Mouse (Mus musculus): ENCODE results near the gene Nr5a2. TPM values are rescaled to one million over a fixed set of nuclear protein-coding genes. Genes with fewer than 3 reads are reported as not detected.

Gene Nr5a2
- polyA plus RNA-seq, 1 experiment from 2014 or later: 3.6 TPM

DNA sequence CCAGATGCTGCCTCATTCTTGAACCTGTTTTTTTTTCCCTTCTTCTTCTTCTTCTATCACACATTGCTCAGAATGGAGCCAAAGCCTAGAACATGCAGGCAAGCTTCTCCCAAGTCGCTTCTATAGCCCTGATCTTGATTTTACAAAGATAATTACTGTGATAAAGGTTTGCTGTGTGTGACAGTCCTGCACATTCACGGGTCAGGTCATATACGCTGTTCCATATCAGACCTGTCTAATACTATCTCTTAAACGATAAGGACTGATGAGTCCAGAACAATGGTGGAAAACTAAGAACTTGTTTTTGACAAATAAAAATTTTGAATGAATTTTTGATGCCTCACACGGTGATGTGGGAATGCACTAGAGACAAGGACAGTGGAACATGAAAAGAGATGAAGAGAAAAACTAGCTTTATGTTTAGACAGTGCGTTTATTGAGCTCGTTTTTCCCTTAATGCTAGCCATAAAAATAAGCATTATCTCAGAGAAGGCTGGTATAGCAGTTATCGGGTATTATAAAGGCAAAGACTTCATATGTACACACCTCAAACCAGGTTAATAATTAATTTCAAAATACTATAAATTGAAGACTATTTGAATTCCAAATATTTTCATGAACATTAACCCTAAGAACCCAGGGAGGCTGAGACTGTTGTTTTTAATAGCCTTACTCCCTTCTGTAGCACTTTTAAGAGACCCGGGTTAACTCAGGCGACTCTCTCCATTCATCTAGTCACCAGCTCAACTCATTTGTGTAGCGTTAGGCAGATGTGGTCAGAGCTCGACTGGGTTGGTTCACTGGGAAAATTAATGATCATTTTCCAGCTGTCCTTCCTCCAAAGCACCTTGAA, 49.3 kb downstream of the Nr5a2 start:
- no peak for DNase-seq
- Histone ChIP-seq H3K4me3 (ENCODE audit: low read depth, low read length) (no peak overlapping the region), H3K36me3 (ENCODE audit: insufficient read depth) (no peaks in the 10 kb centered on the region), H3K9ac (no peak overlapping the region), H3K27ac (ENCODE audit: low read depth) (no peak overlapping the region), H3K27me3 (ENCODE audit: insufficient read depth, low read length) (no peaks in the 10 kb centered on the region), H3K4me1 (ENCODE audit: insufficient read depth) (no peaks in the 10 kb centered on the region), H3K9me3 (ENCODE audit: low read depth, low read length) (no peaks in the 10 kb centered on the region), H3K4me2 (no peak overlapping the region)
- no peak for TF ChIP-seq CTCF (IDR thresholded peaks at IDR 0.05; ENCODE audit: low read depth)
- WGBS: 55% methylated on average over 12 of the region's 12 CpGs
- ATAC-seq (ENCODE audit: insufficient read depth): no peak

DNA sequence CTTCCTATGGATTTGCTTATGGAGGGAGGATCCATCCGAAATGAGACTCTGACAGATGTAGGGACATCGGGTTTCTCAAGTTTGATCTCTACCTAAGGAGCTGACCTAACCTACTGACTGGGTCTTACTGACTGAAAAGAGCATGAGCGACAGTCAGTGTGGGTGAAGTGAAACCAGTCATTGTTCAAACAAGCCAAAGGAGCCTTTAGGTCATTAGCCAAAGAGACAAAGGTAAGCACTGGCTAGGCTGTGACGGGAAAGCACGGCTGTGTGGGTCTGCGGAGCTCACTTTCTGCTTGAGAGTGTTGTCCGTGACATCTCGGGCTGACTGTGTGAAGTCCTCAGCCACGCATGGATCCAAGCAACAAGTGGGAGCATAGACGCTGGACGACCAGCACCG, 50.1 kb downstream of the Nr5a2 start:
- 0 out of 2 replicates have a peak overlapping the region, but pooled peaks have one; percentile 7 for H3K4me2 ChIP-seq

DNA sequence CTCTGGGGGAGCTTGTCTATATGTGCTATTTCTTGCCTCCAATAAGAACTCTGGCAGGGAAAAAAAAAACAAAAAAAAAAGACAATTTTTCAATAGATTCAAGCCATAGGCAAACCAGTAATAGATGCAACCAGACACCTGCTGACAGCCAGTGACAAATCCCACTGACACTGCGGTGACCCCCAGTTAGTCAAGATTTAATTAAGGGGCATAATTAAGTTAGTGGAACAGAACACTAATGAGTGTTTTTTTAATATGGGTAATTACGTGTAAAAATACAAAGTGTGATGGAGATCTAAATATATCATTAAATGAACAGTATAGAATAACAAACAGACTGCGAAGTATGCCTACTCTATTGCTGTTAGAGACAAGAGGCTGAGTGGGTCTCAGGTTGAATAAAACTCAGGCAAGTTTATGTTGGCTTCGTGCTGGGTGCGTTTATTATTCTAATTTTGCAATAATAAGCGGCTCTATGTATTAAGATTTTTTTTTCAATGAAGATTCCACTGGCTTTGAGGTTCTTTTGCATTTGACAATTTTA, 50.7 kb downstream of the Nr5a2 start:
- Histone ChIP-seq H3K36me3 (ENCODE audit: insufficient read depth) (no peaks in the 10 kb centered on the region), H3K4me3 (ENCODE audit: low read depth, low read length) (no peak overlapping the region), H3K4me1 (ENCODE audit: insufficient read depth) (no peaks in the 10 kb centered on the region), H3K9me3 (ENCODE audit: low read depth, low read length) (no peaks in the 10 kb centered on the region), H3K27me3 (ENCODE audit: insufficient read depth, low read length) (no peaks in the 10 kb centered on the region), H3K9ac (no peak overlapping the region), H3K4me2 (no peak overlapping the region), H3K27ac (ENCODE audit: low read depth) (no peak overlapping the region)
- ATAC-seq (ENCODE audit: insufficient read depth) (no peak), DNase-seq (no peak)
- WGBS: 79% methylated on average over 6 of the region's 6 CpGs
- no peak for TF ChIP-seq CTCF (IDR thresholded peaks at IDR 0.05; ENCODE audit: low read depth)

More for the DNA sequence above, 50.1 kb downstream of the Nr5a2 start:
- DNase-seq (peak; percentile 10), ATAC-seq (ENCODE audit: insufficient read depth) (no peak)
- no peak for TF ChIP-seq CTCF (IDR thresholded peaks at IDR 0.05; ENCODE audit: low read depth)
- no peaks in the 10 kb centered on the region for H3K4me1 ChIP-seq (ENCODE audit: insufficient read depth)
- H3K27ac ChIP-seq (ENCODE audit: low read depth): no peak overlapping the region
- H3K36me3 ChIP-seq (ENCODE audit: insufficient read depth): no peaks in the 10 kb centered on the region
- 68% methylated on average over 12 of the region's 12 CpGs for whole genome bisulfite sequencing
- H3K9ac ChIP-seq: no peak overlapping the region
- H3K4me3 ChIP-seq (ENCODE audit: low read depth, low read length): no peak overlapping the region
- H3K27me3 ChIP-seq (ENCODE audit: insufficient read depth, low read length): no peaks in the 10 kb centered on the region
- H3K9me3 ChIP-seq (ENCODE audit: low read depth, low read length): no peaks in the 10 kb centered on the region

DNA sequence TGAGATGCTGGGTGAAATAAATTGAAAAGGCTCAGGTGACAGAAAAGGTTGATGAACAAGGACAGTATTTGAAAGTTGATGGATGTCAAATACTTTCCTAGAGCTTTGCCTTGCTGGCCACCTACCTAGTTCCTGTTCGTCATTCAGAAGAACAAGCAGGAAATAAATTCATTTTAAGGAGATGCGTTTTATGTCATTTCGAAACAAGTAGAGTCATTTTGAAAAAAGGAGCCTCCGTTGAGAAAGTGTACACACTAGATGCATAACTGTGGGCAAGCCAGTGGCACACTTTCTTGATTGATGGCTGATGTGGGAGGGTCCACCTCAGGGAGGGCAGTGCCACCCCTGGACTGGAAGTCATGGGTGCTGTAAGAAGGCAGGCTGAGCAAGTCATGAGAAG, 62.1 kb downstream of the Nr5a2 start:
- 81% methylated on average over 4 of the region's 4 CpGs for WGBS
- no peaks in the 10 kb centered on the region for H3K9me3 ChIP-seq (ENCODE audit: low read depth, low read length)
- H3K4me1 ChIP-seq (ENCODE audit: insufficient read depth): peaks cover 4% of the 10 kb centered on the region; the same call in 1 of the 2 replicates
- no peak for TF ChIP-seq CTCF (IDR thresholded peaks at IDR 0.05; ENCODE audit: low read depth)
- H3K36me3 ChIP-seq (ENCODE audit: insufficient read depth): no peaks in the 10 kb centered on the region
- no peak overlapping the region for H3K9ac ChIP-seq
- ATAC-seq (ENCODE audit: insufficient read depth): no peak
- no peaks in the 10 kb centered on the region for H3K27me3 ChIP-seq (ENCODE audit: insufficient read depth, low read length)
- DNase-seq: no peak
- H3K4me3 ChIP-seq (ENCODE audit: low read depth, low read length): no peak overlapping the region
- no peak overlapping the region for H3K27ac ChIP-seq (ENCODE audit: low read depth)
- H3K4me2 ChIP-seq: no peak overlapping the region

DNA sequence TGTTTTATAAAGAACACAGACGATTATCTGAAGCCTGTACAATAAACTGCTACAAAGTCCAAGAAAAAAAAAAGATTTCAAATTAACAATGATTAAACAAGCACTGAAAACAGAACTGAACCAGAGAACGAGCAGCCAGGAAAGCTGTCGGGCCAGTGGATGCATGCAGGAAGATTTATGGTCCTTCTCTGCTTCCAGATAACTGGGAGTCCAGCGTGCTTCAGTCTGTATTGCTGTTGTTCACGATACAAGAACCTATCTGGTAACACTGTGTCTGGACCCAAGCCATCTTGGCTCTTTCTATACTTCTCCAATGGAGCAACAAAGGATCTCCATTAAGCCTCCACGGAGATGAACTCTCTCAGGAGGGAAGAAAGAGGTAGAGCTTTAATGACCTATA, 63.9 kb downstream of the Nr5a2 start:
- no peak overlapping the region for H3K9ac ChIP-seq
- DNase-seq (peak; percentile 73), ATAC-seq (ENCODE audit: insufficient read depth) (peak; percentile 40; the same call in 1 of the 2 replicates)
- H3K36me3 ChIP-seq (ENCODE audit: insufficient read depth): no peaks in the 10 kb centered on the region
- WGBS: 40% methylated on average over 6 of the region's 6 CpGs
- no peak for TF ChIP-seq CTCF (IDR thresholded peaks at IDR 0.05; ENCODE audit: low read depth)
- no peak overlapping the region for H3K4me2 ChIP-seq
- no peaks in the 10 kb centered on the region for H3K9me3 ChIP-seq (ENCODE audit: low read depth, low read length)
- H3K27me3 ChIP-seq (ENCODE audit: insufficient read depth, low read length): no peaks in the 10 kb centered on the region
- no peak overlapping the region for H3K4me3 ChIP-seq (ENCODE audit: low read depth, low read length)
- peaks cover 4% of the 10 kb centered on the region; the same call in 1 of the 2 replicates for H3K4me1 ChIP-seq (ENCODE audit: insufficient read depth)
- no peak overlapping the region for H3K27ac ChIP-seq (ENCODE audit: low read depth)

DNA sequence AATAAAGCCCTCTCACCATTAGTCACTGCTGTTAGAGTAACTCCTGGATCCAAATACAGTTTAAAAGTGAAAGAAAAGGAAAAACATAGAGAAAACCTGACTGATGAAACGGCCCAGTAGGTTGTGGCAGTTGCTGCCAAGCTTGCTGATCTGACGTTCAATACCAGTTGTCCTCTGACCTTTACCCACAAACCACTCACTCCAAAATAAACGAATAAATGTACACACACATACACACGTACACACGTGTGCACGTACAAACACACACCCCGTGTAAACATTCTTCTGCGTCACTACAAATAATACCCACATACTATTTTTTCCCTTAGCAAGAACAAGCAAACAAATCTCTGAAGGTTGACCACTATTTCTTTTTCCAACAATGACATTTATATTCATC, 64.4 kb downstream of the Nr5a2 start:
- Histone ChIP-seq H3K27ac (ENCODE audit: low read depth) (no peak overlapping the region), H3K4me2 (no peak overlapping the region), H3K9me3 (ENCODE audit: low read depth, low read length) (no peaks in the 10 kb centered on the region), H3K4me3 (ENCODE audit: low read depth, low read length) (no peak overlapping the region), H3K27me3 (ENCODE audit: insufficient read depth, low read length) (no peaks in the 10 kb centered on the region), H3K9ac (no peak overlapping the region), H3K4me1 (ENCODE audit: insufficient read depth) (peaks cover 4% of the 10 kb centered on the region; the same call in 1 of the 2 replicates), H3K36me3 (ENCODE audit: insufficient read depth) (no peaks in the 10 kb centered on the region)
- 62% methylated on average over 8 of the region's 8 CpGs for WGBS
- TF ChIP-seq CTCF (IDR thresholded peaks at IDR 0.05; ENCODE audit: low read depth): no peak
- ATAC-seq (ENCODE audit: insufficient read depth) (no peak), DNase-seq (no peak)

DNA sequence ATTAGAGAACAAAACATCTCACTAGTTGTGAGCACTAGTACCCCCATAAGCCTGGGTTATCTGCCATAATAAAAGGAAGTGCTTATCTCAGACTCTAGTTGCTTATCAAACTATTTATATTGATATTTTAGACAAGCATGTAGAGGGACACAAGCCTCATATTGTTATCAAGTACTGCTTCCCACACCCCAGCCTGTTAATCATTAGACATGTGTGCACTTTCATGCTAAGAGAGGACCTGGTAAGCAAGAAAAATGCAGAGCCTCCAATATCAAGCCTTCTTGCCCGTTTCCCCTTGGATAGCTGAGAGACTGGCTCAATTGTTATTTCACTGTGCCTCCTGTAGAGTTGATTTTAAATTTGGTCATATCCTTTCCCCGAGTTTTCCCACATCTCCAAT, 65.5 kb downstream of the Nr5a2 start:
- H3K4me2 ChIP-seq: no peak overlapping the region
- WGBS: 50% methylated on average over 2 of the region's 2 CpGs
- ATAC-seq (ENCODE audit: insufficient read depth) (no peak), DNase-seq (no peak)
- no peak overlapping the region for H3K9ac ChIP-seq
- H3K4me3 ChIP-seq (ENCODE audit: low read depth, low read length): no peak overlapping the region
- peaks cover 4% of the 10 kb centered on the region; the same call in 1 of the 2 replicates for H3K4me1 ChIP-seq (ENCODE audit: insufficient read depth)
- no peaks in the 10 kb centered on the region for H3K9me3 ChIP-seq (ENCODE audit: low read depth, low read length)
- no peaks in the 10 kb centered on the region for H3K36me3 ChIP-seq (ENCODE audit: insufficient read depth)
- no peak overlapping the region for H3K27ac ChIP-seq (ENCODE audit: low read depth)
- no peaks in the 10 kb centered on the region for H3K27me3 ChIP-seq (ENCODE audit: insufficient read depth, low read length)
- no peak for TF ChIP-seq CTCF (IDR thresholded peaks at IDR 0.05; ENCODE audit: low read depth)

Data from lung, embryonic 14.5 days (tissue).